Mouse (Mus musculus) lung, postnatal 25 days (tissue): Measurements from ENCODE around the gene Chrna10.

ENCODE experiments used
- DNase-seq: peaks from one replicate; pipeline ENCODE4 v3.0.0; 2022; ENCODE audit warnings: low spot score

Gene Chrna10

GRCm38 (mm10) chr7:102116579-102117331, at the start of gene Chrna10:
Chrna10 (minus strand) TSS chr7:102116828.
- no peak for DNase-seq

DNA sequence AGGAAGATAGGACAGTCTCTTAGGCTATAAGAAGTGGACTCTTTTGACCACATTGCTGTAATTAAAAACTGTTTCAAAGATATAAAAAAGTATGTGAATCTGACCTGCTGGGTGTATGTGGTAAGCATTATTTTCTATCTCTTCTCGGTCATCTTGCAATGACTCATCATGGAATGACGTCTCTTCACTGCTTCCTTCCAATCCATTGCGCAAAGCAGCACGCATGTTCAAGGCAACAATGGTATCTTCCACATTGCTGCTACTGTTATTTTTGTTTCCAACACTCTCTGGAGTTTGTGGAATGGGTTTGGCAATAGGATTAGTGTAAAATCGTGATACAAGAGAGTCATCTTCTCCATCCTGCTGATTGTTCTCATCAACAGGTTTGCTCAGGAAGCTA, 37.1 kb upstream of the Chrna10 start:
- DNase-seq: no peak

- no peak for DNase-seq
Observed at GRCm38 (mm10) chr7:102137898-102138297, 21.3 kb upstream of the Chrna10 start.

DNA sequence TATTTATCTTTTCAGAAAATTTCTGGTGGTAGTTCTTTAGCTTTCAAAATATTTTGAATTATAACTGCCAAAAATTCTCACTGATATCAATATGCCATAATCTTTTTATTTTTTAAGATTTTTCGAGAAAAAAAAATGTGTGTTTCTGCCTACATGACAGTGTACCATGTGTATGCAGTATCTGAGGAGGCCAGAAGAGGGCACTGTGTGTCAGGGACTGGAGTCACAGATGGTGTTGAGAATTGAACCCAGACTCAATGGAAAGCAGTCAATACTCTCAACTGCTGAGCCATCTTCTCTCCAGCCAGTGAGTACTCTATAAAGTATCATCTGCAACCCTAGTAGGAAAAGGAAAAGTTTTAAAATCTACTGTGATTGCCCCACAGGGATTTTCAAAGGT, 20.8 kb upstream of the Chrna10 start:
- DNase-seq: peak; percentile 23

DNA sequence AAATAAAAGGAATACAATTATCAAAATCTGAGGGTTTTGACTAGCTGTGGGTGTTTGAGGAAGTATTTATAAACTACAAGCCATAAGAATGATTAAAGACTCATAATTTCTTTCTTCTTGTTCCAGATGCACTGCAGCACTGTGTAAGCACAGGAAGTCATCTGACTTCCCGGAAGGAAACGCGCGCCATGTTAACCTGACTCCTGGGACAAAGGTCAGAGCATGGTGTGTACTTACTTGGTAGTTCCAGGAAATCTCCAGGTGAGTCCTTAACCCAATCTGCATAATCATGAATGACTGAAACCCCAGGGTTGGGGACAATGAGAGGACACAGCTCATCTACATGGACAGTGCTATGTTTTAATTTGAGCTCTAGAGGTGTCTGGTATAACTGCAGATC, 15.8 kb upstream of the Chrna10 start:
- peak; percentile 36 for DNase-seq

DNA sequence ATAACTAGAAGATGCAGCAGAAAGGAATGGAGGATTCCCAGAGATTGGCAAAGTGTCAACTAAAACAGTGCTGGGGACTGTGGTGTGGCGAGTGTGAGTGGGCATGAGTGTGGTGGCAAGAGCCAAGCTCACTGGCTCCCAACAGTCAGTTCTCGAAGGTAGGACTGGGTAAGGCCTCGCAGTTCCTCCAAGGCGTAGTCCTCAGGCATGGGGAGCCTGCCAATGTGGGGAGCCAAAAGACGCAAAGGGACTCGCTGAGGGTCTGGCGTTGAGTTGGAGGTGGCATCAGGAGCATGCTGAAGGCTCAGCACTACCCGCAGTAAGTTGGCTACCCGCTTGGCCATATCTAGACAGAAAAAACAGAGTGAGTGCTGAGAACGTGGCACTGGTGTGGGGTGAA, 3.7 kb upstream of the Chrna10 start:
- DNase-seq: no peak

DNA sequence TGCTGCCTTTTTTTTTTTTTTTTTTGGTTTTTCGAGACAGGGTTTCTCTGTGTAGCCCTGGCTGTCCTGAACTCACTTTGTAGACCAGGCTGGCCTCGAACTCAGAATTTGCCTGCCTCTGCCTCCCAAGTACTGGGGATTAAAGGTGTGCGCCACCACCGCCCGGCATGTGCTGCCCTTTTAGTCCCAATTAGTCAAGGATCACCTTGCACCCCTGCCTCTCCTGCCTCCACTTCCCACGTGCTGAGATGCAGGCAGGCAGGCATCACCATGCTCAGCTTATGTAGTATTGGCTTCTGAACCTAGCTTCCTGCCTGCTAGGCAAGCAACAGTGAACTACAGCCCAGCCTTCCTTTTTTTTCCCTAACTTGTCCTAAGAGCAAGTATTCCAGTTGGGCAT, 754 bp upstream of the Chrna10 start:
- no peak for DNase-seq

GRCm38 (mm10) chr7:102113151-102113729, 3.4 kb downstream of the Chrna10 start:
- no peak for DNase-seq

GRCm38 (mm10) chr7:102109746-102110145, 6.9 kb downstream of the Chrna10 start:
- DNase-seq: no peak

DNA sequence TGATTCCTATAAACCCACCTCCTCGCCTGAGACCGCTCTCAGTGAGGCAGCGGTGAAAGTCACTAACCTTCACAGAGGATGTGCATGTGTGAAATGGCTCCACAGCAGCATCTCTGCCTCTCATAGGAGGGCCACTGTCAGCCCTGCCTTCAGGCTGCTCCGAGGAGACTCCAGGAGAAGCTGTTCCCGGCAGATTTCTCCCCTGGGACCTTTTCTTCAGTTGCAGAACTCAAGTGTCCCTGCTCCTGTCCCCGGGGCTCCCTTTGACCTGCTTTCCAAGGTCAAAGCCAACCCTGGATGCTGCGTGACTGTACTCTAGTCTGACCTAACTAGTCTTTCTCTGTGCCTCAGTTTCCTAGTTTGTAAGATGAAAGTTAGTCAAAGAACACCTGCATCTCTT, 7.5 kb downstream of the Chrna10 start, which contains the start of gene Art5:
Art5 (minus strand) TSS at position 319 of the 400 bp plus-strand sequence.
- no peak for DNase-seq

GRCm38 (mm10) chr7:102108206-102108605, 8.4 kb downstream of the Chrna10 start:
- no peak for DNase-seq

GRCm38 (mm10) chr7:102106700-102107141, 9.9 kb downstream of the Chrna10 start:
- no peak for DNase-seq

DNA sequence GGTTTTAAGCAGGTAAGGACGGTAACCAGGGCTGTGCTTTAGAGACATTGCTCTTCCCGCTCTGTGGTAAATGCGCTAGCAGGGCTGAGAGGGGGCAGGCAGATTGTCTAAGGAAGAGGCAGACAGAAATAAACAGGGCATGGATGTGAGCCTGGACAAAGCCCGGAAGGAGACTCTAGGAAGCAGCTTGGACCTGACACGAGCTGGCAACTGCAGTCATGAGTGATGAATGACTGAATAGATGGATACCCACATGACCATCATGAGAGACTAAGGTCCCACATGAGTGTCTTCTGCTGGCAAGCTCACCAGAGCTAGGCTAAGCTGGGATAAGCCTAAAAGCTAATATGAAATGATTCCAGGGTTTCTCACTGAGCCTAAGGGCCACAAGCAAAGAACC, 12.5 kb downstream of the Chrna10 start:
- peak; percentile 16 for DNase-seq

GRCm38 (mm10) chr7:102103555-102103954, 13.1 kb downstream of the Chrna10 start:
- no peak for DNase-seq

DNA sequence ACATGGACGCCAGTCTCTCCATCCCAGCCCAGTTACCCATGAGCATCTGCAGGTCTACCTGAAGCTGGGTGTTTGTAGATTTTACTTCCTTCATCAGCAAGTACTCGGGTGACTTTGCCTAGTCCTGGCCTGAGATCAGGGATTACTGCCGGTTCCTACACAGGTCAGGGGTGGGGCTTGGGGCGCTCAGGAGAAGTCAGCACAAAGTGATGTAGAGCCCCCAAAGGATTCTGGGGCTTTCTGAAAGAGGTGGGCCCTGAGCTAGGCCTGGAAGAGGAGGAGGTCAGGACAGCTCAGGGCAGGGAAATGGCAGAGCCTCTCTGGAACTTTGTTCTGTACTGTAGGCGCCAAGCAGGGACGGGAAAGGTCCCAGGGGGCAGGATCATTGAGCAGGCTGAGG, 13.9 kb downstream of the Chrna10 start:
- no peak for DNase-seq

- DNase-seq: no peak
Observed at GRCm38 (mm10) chr7:102102241-102102640, 14.4 kb downstream of the Chrna10 start.

DNA sequence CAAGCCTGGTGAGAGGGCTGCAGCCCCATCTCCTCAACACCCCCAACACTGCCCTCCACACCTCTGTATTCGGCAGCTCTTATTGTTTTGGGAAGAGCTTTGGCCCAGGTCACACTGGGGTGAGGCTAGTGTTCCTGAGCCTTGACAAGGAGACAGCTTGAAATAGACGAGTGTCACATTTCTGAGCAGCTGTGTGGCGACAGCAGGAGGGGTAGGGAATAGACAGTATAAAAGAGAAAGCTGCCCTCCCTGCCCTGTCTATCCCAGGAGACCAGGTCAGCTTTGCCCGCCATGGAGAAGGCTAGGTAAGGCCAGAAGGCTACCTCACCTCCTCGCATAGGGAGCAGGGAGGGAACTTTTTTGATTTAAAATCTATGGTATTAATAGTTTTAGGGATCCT, 15.1 kb downstream of the Chrna10 start, which contains the start of gene Art1:
Art1 (plus strand) TSS at position 257 of the 400 bp plus-strand sequence.
- DNase-seq: no peak

- no peak for DNase-seq
Observed at GRCm38 (mm10) chr7:102100868-102101267, 15.8 kb downstream of the Chrna10 start.

DNA sequence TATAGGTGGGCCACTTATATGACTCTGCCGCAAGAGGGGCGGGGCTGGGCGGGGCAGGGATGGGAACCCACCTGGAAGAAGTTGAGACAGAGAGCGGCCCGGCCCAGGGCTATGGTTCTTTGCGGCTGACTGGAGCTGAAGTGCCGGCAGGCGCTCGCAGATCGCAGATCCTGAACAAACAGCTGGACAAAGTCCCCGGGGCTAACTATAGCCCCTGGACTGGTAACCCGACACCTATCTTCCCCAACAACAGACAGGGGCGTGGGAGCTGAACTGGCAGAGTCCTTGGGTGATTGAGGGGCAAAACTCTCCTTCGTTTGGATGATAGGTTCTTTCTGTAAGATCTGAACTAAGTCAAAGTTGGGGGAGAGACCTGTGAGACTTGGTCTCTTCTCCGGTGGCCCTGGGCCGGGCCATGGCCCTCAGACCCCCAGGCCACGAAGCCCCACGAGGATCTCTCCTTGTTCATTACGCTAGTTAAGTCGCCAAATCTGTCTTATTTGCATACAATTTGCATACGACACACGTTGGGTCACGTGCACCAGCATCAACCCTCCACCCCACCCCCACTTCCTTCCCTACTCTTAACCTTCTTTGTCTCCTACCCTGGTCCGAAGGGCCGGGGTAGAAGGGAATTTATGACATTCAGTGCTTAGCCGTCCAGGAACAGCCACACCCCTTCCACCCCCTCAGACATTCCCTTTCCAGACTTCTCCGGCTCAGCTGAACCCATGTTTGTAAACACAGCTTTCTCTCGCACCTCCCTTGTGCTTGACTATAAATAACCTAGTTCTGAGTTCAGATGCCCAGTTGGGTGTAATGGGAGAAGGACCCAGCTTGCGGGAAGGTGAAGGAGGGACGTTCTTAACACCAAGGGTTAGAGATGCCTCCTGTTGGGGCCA, 16.6 kb downstream of the Chrna10 start:
- DNase-seq: peak; percentile 55

- no peak for DNase-seq
Observed at GRCm38 (mm10) chr7:102087336-102087735, 29.3 kb downstream of the Chrna10 start.

- DNase-seq: no peak
Observed at GRCm38 (mm10) chr7:102084041-102084696, 32.5 kb downstream of the Chrna10 start.

GRCm38 (mm10) chr7:102082816-102083215, 33.8 kb downstream of the Chrna10 start, which contains the start of gene Trpc2:
Trpc2 (plus strand) TSS chr7:102083116.
- DNase-seq: no peak
